Mouse (Mus musculus): ENCODE measurements around the gene Krt87.

The Krt87 gene

DNA sequence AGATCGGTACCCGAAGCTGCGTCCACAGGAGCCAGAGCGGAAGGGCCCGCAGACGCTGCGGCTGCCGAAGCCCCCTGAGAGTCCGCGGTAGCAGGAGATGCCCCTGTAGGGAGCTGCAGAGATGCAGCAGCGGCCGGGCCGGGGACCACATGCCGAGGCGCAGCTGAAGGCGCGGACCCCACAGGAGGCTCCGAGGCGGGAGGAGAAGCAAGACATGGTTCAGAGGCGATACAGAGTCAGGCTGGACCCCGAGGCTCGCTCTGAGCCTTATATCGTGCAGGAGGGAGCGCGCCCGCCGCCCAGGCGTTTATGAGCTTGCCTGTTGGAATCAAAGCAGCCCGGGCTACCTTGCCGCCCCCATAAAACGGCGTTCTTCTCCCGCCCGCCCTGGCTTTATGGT lies at the start of gene Krt87:
TSS of gene Krt87 (minus strand) at position 250 of the 400 bp plus-strand sequence.
- no peak for DNase-seq

GRCm38 (mm10) chr15:101485911-101486635 lies 47.5 kb upstream of the Krt87 start:
- DNase-seq: no peak

GRCm38 (mm10) chr15:101484939-101485338 lies 46.3 kb upstream of the Krt87 start:
- no peak for DNase-seq

DNA sequence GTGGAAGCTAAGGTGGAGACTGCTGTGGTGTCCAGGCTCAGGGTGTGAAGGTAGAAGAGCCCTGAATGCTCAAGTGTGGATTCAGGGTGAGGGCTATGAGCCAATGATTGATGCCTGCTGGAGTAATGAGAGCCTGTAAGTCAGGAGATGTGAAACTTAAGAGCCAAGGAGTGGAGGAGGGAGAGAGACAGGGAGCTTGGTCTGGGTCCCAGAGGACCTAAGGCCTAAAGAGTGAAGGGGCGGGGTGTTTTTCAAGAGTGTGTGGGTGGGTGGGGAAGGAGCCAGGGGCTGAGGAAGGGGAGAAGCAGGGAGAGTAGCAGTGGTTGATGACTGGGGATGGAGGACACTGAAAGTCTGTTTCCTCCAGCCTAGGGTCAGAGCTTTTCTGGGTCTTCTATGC lies 45.0 kb upstream of the Krt87 start:
- DNase-seq: no peak

DNA sequence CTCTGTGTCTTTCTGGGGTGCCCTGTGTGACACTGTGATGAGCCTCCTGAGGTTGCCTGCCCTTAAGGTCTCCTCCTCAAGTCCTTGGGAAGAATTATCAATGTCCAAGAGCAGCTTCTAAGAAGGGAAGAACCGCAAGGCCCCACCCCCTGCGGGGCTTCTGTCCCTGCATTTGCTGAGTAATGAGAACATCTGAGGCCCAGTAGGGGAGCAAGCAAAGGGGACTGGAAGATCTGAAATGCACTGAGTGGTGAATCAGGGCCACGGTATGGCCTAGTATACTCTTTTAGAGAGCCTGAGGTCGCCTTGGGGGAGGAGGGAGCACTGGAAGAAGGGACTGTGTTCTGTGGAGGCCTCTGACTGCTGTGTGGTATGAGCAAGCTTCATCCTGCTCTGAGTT lies 43.5 kb upstream of the Krt87 start:
- no peak for DNase-seq

DNA sequence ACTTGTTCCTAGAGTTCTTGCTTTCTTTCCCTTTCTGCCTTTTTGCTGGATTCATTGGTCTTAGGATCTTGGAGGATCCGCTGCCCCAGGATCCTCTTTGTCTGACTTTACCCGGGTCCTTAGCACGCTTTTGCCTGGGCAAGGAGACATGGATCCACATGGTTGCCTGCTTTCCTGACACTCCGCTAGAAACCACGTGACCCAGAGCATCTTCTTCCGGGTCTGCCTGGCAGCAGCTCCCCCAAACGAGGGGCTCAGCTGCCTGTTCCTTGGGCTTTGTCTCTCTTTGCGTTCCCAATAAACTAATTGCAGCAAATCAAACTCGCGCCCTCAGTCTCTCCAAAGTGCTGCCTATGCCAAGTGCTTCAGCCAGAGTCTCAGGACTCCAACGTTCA lies 41.1 kb upstream of the Krt87 start:
- no peak for DNase-seq

DNA sequence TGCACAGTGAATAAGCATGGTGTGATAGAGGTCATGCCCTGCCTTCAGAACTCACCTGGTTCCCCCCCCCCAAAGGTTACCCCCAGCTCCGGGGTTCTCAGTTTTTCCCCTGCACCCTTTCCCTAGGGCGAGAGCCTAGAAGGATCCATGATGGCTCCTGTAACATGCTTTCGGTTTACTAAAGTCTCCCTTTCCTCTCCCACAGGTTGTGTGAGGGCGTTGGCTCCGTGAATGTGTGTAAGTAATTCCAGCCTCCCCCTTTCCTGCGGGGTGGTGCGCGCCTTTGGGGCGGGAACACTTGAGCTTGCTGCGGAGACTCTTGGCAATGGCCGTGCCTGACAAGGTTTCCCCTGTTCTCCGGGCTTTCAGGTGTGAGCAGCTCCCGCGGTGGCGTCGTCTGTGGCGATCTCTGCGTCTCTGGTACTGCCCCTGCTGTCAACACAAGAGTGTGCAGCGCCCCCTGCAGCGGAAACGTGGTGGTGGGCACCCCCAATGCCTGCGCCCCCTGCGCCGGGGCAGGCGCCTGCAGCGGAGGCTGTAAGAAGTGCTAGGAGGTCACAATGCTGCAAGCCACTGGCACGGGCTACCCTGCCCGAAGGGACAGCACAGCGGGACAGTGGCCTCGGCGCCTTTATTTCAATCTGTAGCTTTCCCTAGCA lies 40.5 kb upstream of the Krt87 start:
- peak; percentile 44 to 55 for DNase-seq

DNA sequence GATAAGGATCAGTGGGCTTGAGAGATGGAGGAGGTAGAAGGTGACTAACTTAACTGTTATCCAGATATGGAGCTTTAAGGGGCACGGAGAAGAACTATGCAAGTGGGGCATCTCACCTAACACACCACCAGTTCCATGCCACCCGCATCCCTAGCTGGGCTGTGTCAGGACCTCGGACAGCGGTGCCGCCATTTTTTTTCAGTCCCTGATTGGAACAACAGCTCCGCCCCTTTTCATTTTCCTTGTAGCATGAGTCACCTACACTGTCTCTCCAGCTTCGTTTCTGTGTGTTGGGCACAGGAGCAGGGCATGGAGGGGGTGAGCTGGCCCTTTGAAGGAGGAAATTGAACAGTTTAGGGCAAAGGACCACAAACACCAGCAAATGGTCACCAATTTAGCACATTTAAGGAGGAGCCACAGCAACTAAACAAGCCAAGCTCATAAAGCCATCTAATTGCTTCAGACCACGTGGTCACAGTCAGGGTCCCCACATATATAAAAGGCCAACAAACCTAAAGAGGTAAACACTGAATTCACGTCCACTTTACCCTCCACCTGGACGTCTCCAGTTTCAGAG lies 34.4 kb upstream of the Krt87 start, which contains the start of gene Krt86:
TSS of gene Krt86 (plus strand) at position 527 of the 577 bp plus-strand sequence.
- DNase-seq: peak in 1 of 2 experiments; percentile 10

- DNase-seq: no peak
Observed at GRCm38 (mm10) chr15:101469093-101469492, 30.5 kb upstream of the Krt87 start.

GRCm38 (mm10) chr15:101463651-101464050 lies 25.0 kb upstream of the Krt87 start, which contains the start of gene Krt81:
Krt81 (minus strand) TSS chr15:101463751.
- no peak for DNase-seq

- no peak for DNase-seq
Observed at GRCm38 (mm10) chr15:101459283-101459682, 20.7 kb upstream of the Krt87 start.

DNA sequence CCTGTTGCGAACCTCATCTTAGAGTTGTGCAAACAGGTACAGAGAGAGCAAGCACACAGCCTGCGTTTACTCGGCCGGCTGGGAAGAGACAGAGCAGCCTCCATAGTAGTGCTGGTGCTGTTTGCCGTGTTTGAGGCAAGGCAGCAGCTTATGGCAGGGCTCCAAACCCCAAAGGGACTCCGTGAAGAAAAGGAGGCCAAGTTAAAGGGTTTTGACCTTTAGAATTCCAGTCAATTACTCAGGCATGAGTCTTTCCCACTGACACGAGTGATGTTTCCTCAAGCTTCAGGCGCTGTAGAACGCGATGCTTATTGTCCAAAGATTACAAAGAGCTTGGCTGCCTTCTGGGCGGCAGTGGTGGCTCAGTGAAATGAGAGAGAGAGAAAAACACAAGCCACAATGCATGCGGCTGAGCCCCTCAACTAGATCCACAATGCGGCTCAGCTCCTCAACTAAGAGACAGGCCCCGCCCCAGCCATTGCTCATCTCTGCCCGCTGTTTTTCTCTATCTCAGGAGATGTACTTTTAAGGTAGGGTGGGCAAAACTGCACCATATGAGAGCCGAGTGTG lies 19.8 kb upstream of the Krt87 start:
- peak; percentile 50 to 58 for DNase-seq

DNA sequence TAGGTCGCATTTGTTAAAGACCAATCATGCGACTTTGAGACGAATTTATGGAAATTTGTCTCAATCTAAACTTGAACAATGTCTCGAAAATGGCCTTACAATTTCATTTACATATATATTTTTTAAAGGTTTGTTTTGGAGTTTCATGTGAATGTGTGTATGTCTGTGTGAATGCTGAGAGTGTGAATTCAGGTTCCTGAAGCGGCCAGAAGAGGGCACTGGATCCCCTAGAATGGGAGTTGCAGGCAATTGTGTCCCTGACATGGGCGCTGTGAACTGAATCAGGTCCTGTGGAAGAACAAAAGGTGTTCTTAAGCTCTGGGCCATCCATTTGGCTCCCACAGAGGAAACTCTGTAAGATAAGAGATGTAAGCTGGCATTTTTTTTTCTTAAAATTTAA lies 17.3 kb upstream of the Krt87 start:
- no peak for DNase-seq

GRCm38 (mm10) chr15:101455292-101455691 lies 16.7 kb upstream of the Krt87 start:
- peak in 1 of 2 experiments; percentile 7 for DNase-seq

- no peak for DNase-seq
Observed at GRCm38 (mm10) chr15:101454774-101455173, 16.2 kb upstream of the Krt87 start.

- DNase-seq: peak; percentile 82 to 85
Observed at GRCm38 (mm10) chr15:101453093-101453736, 14.6 kb upstream of the Krt87 start.

GRCm38 (mm10) chr15:101447444-101447843 lies 8.8 kb upstream of the Krt87 start, which contains the start of gene Krt88:
Krt88 (plus strand) TSS chr15:101447744.
- no peak for DNase-seq

DNA sequence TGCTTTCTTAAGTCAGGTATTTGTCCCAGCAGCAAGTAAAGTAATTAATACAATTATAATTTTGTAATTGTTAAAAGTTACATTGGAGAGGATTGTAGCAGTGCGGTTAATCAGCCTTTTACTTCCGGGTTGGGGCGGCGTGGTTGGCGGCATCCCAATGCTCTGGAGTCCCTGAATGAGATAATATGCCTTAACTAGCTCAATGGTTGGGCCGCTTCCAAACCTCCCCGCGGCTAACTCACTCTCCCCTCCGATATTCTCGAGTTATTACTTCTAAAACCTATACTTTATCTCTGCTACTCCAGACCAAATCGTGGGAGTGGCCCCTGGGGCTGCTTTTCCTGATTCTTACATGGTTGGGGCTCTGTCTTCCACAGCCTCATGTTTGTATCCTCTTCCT lies 8.0 kb upstream of the Krt87 start:
- DNase-seq: no peak

DNA sequence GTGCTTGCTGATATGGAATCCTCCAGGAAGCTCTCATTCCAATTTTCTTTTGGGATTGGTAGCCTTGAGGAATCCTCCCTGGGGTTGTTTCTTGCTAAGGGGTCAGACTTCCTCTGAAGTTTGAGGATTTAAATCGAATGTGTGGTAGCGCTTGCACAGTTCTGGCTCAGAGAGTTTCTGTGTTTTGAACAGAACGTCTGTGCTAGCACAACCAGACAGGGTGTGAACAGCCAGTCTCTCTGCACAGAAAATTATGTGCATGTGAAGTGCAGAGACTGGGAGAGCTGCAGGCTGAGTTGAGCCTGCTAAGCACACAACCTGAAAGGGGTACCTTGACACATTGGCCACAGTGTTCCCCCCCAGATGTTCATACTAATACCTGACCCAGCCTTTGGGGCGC lies 2.2 kb upstream of the Krt87 start:
- no peak for DNase-seq

- DNase-seq: no peak
Observed at GRCm38 (mm10) chr15:101436611-101437010, 2.0 kb downstream of the Krt87 start.

DNA sequence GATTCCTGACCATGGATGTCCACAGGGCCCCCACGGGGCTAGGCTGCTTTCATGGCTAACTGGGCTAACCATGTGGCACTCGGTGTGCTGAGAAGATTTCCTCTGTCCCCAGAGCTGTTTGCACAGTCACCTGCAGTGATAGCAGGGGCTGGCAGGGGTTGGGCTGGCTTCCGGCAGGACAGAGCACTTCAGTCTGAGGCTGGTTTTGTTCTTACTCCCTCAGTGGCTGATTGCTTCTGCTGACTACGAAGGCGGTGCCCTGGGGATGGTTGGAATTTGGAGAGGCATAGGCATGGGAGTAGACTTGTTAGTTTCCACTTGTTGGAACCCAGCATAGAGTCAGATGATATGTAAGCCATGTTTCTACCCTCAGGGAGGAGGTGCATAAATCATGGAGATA lies 13.7 kb downstream of the Krt87 start:
- no peak for DNase-seq

DNA sequence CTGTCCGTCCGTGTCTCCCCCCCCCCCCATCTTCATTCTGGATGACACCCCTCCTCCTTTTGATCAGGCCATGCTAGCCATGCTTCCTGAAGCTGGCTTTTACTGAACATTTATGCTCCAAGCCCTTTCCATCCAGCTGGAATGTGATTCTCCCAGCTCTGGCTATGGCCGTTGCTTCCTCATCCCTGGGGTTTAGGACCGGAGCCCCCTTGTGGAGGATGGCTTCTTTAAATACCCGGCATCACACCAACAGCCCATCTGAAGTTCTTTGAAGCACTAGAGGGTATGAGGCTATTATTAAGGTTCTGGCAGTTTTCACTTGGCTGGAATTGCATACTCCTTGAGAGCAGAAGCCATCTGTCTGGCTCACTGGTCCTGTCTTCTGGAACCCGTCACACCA lies 17.7 kb downstream of the Krt87 start:
- DNase-seq: peak in 1 of 2 experiments; percentile 21

DNA sequence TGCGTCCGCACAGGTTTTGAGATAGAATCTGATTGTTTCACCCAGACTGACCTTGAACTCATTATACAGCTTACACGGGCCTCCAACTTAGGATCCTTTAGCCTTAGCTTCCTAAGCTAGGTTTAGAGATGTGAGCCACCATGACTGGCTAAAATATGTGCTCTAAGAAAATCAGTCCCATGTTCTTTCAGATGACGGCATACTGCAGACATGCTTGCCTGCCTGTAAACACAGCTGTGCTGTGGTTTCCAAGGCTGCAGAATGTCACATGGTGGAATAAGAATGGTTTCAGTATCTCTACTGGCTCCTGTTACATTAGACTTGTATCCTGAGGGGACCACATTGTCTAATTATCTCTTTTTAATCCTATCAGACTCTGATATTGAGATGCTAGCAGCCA lies 19.7 kb downstream of the Krt87 start:
- no peak for DNase-seq

Measured in kidney, postnatal 25 days (tissue).